Mouse (Mus musculus): ENCODE results near the gene Tmem217.

DNA sequence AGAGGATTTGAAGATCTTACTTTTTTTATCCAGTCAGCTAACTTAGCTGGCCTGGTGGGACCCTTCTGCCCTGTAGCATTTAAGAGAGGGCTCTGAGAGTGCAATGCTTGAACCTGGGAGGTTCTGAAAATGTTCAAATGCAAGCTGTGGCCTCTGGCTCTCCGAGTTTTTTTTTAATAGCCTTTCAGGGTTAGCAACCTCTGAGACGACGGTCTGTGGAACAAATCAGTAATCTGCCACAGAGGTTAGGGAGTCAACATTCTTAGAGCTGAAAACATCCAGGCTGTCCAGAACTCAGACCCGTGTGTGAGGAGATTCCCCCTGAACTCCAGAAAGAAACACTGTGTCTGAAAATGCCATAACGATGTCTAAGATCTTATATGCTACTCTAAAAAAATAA, 6.3 kb upstream of the Tmem217 start:
- TF ChIP-seq POLR2A (IDR thresholded peaks at IDR 0.05; ENCODE audit: low read depth, low read length) (no peak), CTCF (IDR thresholded peaks at IDR 0.05; ENCODE audit: borderline replicate concordance, insufficient read depth, low read length) (no peak)
